Mouse (Mus musculus) liver, embryonic 16.5 days (tissue): ENCODE measurements around the gene Zmynd19. TPM values are rescaled to one million over a fixed set of nuclear protein-coding genes. Genes with fewer than 3 reads are reported as not detected.

Source experiments
- ATAC-seq: fragments of 200-750 bp; cut with Nextera tagmentation; 2 replicates; pipeline ENCODE4 v1.8.0; 2017; ENCODE audit warnings: low read depth, mild to moderate bottlenecking, moderate number of reproducible peaks, moderate library complexity
- H3K27ac ChIP-seq: fragments of 300-500 bp; sonication (generic); 2 replicates; pipeline ENCODE4 v1.5.1; 2014; ENCODE audit warnings: mild to moderate bottlenecking, low read length
- H3K27me3 ChIP-seq: fragments of 300-500 bp; sonication (generic); 2 replicates; pipeline ENCODE4 v1.6.1; 2014; ENCODE audit warnings: low read depth, low read length, mixed read lengths; ENCODE audit not compliant: control insufficient read depth, insufficient read depth
- H3K36me3 ChIP-seq: fragments of 300-500 bp; sonication (generic); 2 replicates; pipeline ENCODE4 v1.6.1; 2014; ENCODE audit warnings: mild to moderate bottlenecking; ENCODE audit not compliant: control insufficient read depth, insufficient read depth
- H3K4me1 ChIP-seq: fragments of 300-500 bp; sonication (generic); 2 replicates; pipeline ENCODE4 v1.6.1; 2014; ENCODE audit warnings: low read depth, low read length, mixed read lengths; ENCODE audit not compliant: control insufficient read depth
- H3K4me2 ChIP-seq: fragments of 300-500 bp; sonication (generic); 2 replicates; pipeline ENCODE4 v1.6.1; 2014; ENCODE audit warnings: low read depth, low read length, mixed read lengths
- H3K4me3 ChIP-seq: fragments of 300-500 bp; sonication (generic); 2 replicates; pipeline ENCODE4 v1.5.1; 2014; ENCODE audit warnings: low read depth, mild to moderate bottlenecking, low read length
- H3K9ac ChIP-seq: fragments of 300-500 bp; sonication (generic); 2 replicates; pipeline ENCODE4 v1.6.1; 2014; ENCODE audit warnings: low read depth, low read length
- H3K9me3 ChIP-seq: fragments of 300-500 bp; sonication (generic); replicated peaks from 2 replicates; pipeline ENCODE4 v1.6.1; 2016; ENCODE audit warnings: low read length; ENCODE audit not compliant: control insufficient read depth
- WGBS: fragments of 180-500 bp; shearing (Covaris S2); extraction: QIAGEN DNeasy Blood & Tissue Kit; methylation state at CpG from one replicate; pipeline ENCODE4 v1.1.7; 2014; ENCODE audit not compliant: insufficient replicate concordance; 5-methylcytosine and 5-hydroxymethylcytosine counted together
- polyA plus RNA-seq: library from polyadenylated mRNA; unstranded; fragments of >200 nt; fragmentation: Nextera tagmentation; extraction: Ambion mirVana; gene quantifications from 2 replicates; pipeline ENCODE4 v1.2.1, GENCODE M21; 2015

Zmynd19 gene
- polyA plus RNA-seq, 1 experiment from 2014 or later, result 1.7 TPM

GRCm38 (mm10) chr2:24918930-24919838, 30.4 kb upstream of the Zmynd19 start, which contains the start of gene Ehmt1:
Gene Ehmt1 (minus strand): TSS chr2:24919614.
- under 1% methylated on average over 85 of the region's 112 CpGs for WGBS
- Histone ChIP-seq H3K4me2 (peak within 1 kb of the TSS; percentile 84), H3K27me3 (no peaks in the 10 kb centered on the region), H3K27ac (peak within 1 kb of the TSS; percentile 87), H3K9ac (peak within 1 kb of the TSS; percentile 93), H3K4me3 (peak within 1 kb of the TSS; percentile 98), H3K4me1 (peaks cover 16% of the 10 kb centered on the region), H3K9me3 (no peaks in the 10 kb centered on the region), H3K36me3 (no peaks in the 10 kb centered on the region)
- ATAC-seq, result peak; percentile 98

GRCm38 (mm10) chr2:24919839-24920175, 29.8 kb upstream of the Zmynd19 start:
- peak; percentile 36 for ATAC-seq
- H3K27me3 ChIP-seq, result no peaks in the 10 kb centered on the region
- peak overlapping the region; percentile 83 for H3K9ac ChIP-seq
- no peaks in the 10 kb centered on the region for H3K36me3 ChIP-seq
- H3K4me3 ChIP-seq, result peak overlapping the region; percentile 98
- H3K4me1 ChIP-seq, result peaks cover 16% of the 10 kb centered on the region
- peak overlapping the region; percentile 84 for H3K4me2 ChIP-seq
- WGBS, result 8% methylated on average over 8 of the region's 8 CpGs
- peak overlapping the region; percentile 87 for H3K27ac ChIP-seq
- H3K9me3 ChIP-seq, result no peaks in the 10 kb centered on the region

- no peaks in the 10 kb centered on the region for H3K36me3 ChIP-seq
- no peak for ATAC-seq
- no peaks in the 10 kb centered on the region for H3K9me3 ChIP-seq
- no peak overlapping the region for H3K4me3 ChIP-seq
- no peak overlapping the region for H3K27ac ChIP-seq
- H3K27me3 ChIP-seq, result no peaks in the 10 kb centered on the region
- H3K4me2 ChIP-seq, result no peak overlapping the region
- peaks cover 3% of the 10 kb centered on the region; the same call in 1 of the 2 replicates for H3K4me1 ChIP-seq
- 46% methylated on average over 2 of the region's 2 CpGs for WGBS
- H3K9ac ChIP-seq, result no peak overlapping the region
These were observed 26.0 kb upstream of the Zmynd19 start for GRCm38 (mm10) chr2:24923561-24923960.

- H3K36me3 ChIP-seq, result no peaks in the 10 kb centered on the region
- no peak overlapping the region for H3K27ac ChIP-seq
- no peak for ATAC-seq
- no peaks in the 10 kb centered on the region for H3K27me3 ChIP-seq
- peaks cover under 1% of the 10 kb centered on the region; the same call in 1 of the 2 replicates for H3K4me1 ChIP-seq
- no peak overlapping the region for H3K4me3 ChIP-seq
- WGBS, result 75% methylated on average over 8 of the region's 8 CpGs
- H3K4me2 ChIP-seq, result no peak overlapping the region
- no peaks in the 10 kb centered on the region for H3K9me3 ChIP-seq
- no peak overlapping the region for H3K9ac ChIP-seq
These were observed 24.3 kb upstream of the Zmynd19 start for GRCm38 (mm10) chr2:24925284-24925683.

- WGBS, result 65% methylated on average over 9 of the region's 9 CpGs
- Histone ChIP-seq H3K9me3 (no peaks in the 10 kb centered on the region), H3K36me3 (no peaks in the 10 kb centered on the region), H3K4me2 (no peak overlapping the region), H3K27ac (no peak overlapping the region), H3K4me1 (no peaks in the 10 kb centered on the region), H3K27me3 (no peaks in the 10 kb centered on the region), H3K4me3 (no peak overlapping the region), H3K9ac (no peak overlapping the region)
- no peak for ATAC-seq
These were observed 23.1 kb upstream of the Zmynd19 start for GRCm38 (mm10) chr2:24926345-24926964.

GRCm38 (mm10) chr2:24926965-24927358, 22.6 kb upstream of the Zmynd19 start:
- no peak overlapping the region for H3K9ac ChIP-seq
- no peaks in the 10 kb centered on the region for H3K4me1 ChIP-seq
- ATAC-seq, result no peak
- 40% methylated on average over 7 of the region's 7 CpGs for WGBS
- no peak overlapping the region for H3K4me2 ChIP-seq
- no peaks in the 10 kb centered on the region for H3K9me3 ChIP-seq
- H3K36me3 ChIP-seq, result no peaks in the 10 kb centered on the region
- no peak overlapping the region for H3K27ac ChIP-seq
- no peaks in the 10 kb centered on the region for H3K27me3 ChIP-seq
- H3K4me3 ChIP-seq, result no peak overlapping the region

GRCm38 (mm10) chr2:24927810-24928479, 21.6 kb upstream of the Zmynd19 start:
- ATAC-seq, result no peak
- H3K9ac ChIP-seq, result no peak overlapping the region
- WGBS, result 52% methylated on average over 4 of the region's 4 CpGs

GRCm38 (mm10) chr2:24929119-24929518, 20.5 kb upstream of the Zmynd19 start:
- no peak overlapping the region for H3K9ac ChIP-seq
- no peak overlapping the region for H3K4me2 ChIP-seq
- ATAC-seq, result no peak
- H3K4me1 ChIP-seq, result peaks cover 2% of the 10 kb centered on the region
- H3K27ac ChIP-seq, result no peak overlapping the region
- H3K27me3 ChIP-seq, result no peaks in the 10 kb centered on the region
- H3K36me3 ChIP-seq, result no peaks in the 10 kb centered on the region
- no peak overlapping the region for H3K4me3 ChIP-seq
- no peaks in the 10 kb centered on the region for H3K9me3 ChIP-seq
- 52% methylated on average over 2 of the region's 2 CpGs for WGBS

More at GRCm38 (mm10) chr2:24927810-24928479, 21.6 kb upstream of the Zmynd19 start:
- H3K36me3 ChIP-seq, result no peaks in the 10 kb centered on the region
- no peaks in the 10 kb centered on the region for H3K27me3 ChIP-seq
- no peak overlapping the region for H3K4me2 ChIP-seq
- no peaks in the 10 kb centered on the region for H3K9me3 ChIP-seq
- H3K4me1 ChIP-seq, result no peaks in the 10 kb centered on the region
- no peak overlapping the region for H3K27ac ChIP-seq
- no peak overlapping the region for H3K4me3 ChIP-seq
